Mouse (Mus musculus): Measurements from ENCODE around the gene Cep152. TPM values are rescaled to one million over a fixed set of nuclear protein-coding genes. Genes with fewer than 3 reads are reported as not detected.

Gene Cep152
- total and polyA plus RNA-seq, 3 experiments = 7.7 to 8.9 (median 8.8) TPM

DNA sequence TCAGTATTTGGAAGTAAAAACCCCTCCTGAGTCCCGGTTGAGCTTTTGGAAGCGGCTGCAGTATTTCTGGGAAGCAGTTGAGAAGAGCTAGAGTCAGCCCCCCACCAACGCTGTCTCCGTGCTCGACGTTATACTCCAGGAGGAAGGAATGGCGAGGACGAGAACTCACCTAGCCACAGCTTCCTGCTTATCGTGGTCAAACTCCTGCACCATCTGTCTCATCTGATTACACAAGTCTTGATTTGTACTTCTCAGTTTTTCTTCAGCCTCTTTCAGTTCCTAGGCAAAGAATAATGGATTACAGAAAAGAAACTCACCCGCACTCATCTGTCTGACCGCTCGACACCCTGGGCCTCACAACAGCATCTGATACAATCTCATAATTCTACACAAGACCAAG, 35.6 kb downstream of the Cep152 start:
- Histone ChIP-seq H3K27me3 (replicated peaks) (no peaks in the 10 kb centered on the region), H3K79me2 (replicated peaks; ENCODE audit: control insufficient read depth, extremely low read depth, insufficient read depth, poor library complexity, severe bottlenecking) (no peaks in the 10 kb centered on the region), H3K4me2 (ENCODE audit: insufficient read depth, low read depth, poor library complexity, severe bottlenecking) (no peak overlapping the region), H3K9me3 (replicated peaks; ENCODE audit: low read length) (no peaks in the 10 kb centered on the region), H3K4me1 (ENCODE audit: control insufficient read depth in 1 of 2, insufficient read depth in 2 of 2) (peaks cover 0 to 10% of the 10 kb centered on the region in 2 experiments; a peak in 2 of 4 replicates), H3K4me3 (replicated peaks in 1 of 3; ENCODE audit: low read depth in 2 of 3, low read length in 2 of 3, poor library complexity in 1 of 3) (no peak overlapping the region), H3K36me3 (replicated peaks in 1 of 2; ENCODE audit: control insufficient read depth in 1 of 2, insufficient read depth in 1 of 2, low read length in 1 of 2) (peaks cover 61 to 89% of the 10 kb centered on the region in 2 experiments), H3K27ac (ENCODE audit: insufficient read depth, low read depth) (no peak overlapping the region), H3K9ac (ENCODE audit: insufficient read depth, low read depth) (no peak overlapping the region)
- in situ Hi-C loops (cut with MboI; ENCODE audit: low pct_ligation_motif_present, low pct_unique_long_range_greater_than_20kb, low sequenced_read_pairs) = no loop called here
- dilution Hi-C loops (cut with MboI; ENCODE audit: extremely low pct_ligation_motif_present, extremely low pct_unique_long_range_greater_than_20kb, low sequenced_read_pairs) = no loop called here
- DNase-seq (ENCODE audit: extremely low read depth) = no peak
- TF ChIP-seq ZKSCAN1 (IDR thresholded peaks at IDR 0.05; ENCODE audit: borderline replicate concordance, low read depth, low read length) (no peak), UBTF (IDR thresholded peaks at IDR 0.05; ENCODE audit: low read depth, low read length) (no peak), ZNF384 (IDR thresholded peaks at IDR 0.05; ENCODE audit: low read depth, low read length) (no peak), KAT2A (IDR thresholded peaks at IDR 0.05; ENCODE audit: insufficient replicate concordance, low read length) (no peak), POLR2A (IDR thresholded peaks at IDR 0.05; ENCODE audit: low read depth, low read length) (no peak), CHD1 (IDR thresholded peaks at IDR 0.05; ENCODE audit: low read depth, low read length) (no peak), JUN (IDR thresholded peaks at IDR 0.05; ENCODE audit: insufficient read depth, low read depth, low read length) (no peak), MYC (IDR thresholded peaks at IDR 0.05; ENCODE audit: low read depth, low read length) (no peak)

DNA sequence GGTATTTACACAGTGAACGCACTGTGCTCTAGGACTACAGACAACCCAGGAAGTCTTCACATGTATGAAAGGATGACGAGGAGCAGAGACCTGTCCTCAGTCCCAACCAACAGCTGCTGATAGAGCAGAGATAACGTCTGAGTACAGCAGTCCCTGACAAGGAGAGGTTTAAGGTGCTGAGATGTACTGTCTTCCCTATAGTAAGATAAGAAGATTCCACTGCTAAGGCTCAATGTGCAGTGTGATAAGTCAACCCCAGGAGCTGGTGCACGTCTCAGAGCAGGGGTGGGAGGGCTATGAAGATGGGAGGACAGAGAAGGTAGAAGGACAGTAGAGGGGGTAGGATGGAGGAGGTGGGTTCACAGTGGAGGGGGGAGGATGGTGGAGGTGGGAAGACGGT, 43.8 kb downstream of the Cep152 start:
- no peak overlapping the region for H3K9ac ChIP-seq (ENCODE audit: insufficient read depth, low read depth)
- no peak overlapping the region for H3K4me3 ChIP-seq (replicated peaks in 1 of 3; ENCODE audit: low read depth in 2 of 3, low read length in 2 of 3, poor library complexity in 1 of 3)
- no peak for DNase-seq (ENCODE audit: extremely low read depth)
- no peaks in the 10 kb centered on the region for H3K9me3 ChIP-seq (replicated peaks; ENCODE audit: low read length)
- H3K27me3 ChIP-seq (replicated peaks) = no peaks in the 10 kb centered on the region
- H3K79me2 ChIP-seq (replicated peaks; ENCODE audit: control insufficient read depth, extremely low read depth, insufficient read depth, poor library complexity, severe bottlenecking) = peaks cover 2% of the 10 kb centered on the region; the same call in 1 of the 2 replicates
- H3K4me2 ChIP-seq (ENCODE audit: insufficient read depth, low read depth, poor library complexity, severe bottlenecking) = no peak overlapping the region
- H3K36me3 ChIP-seq (replicated peaks in 1 of 2; ENCODE audit: control insufficient read depth in 1 of 2, insufficient read depth in 1 of 2, low read length in 1 of 2) = peaks cover 55 to 89% of the 10 kb centered on the region in 2 experiments
- in situ Hi-C loops (cut with MboI; ENCODE audit: low pct_ligation_motif_present, low pct_unique_long_range_greater_than_20kb, low sequenced_read_pairs) (no loop called here), dilution Hi-C loops (cut with MboI; ENCODE audit: extremely low pct_ligation_motif_present, extremely low pct_unique_long_range_greater_than_20kb, low sequenced_read_pairs) (no loop called here)
- no peak for TF ChIP-seq MAFK (IDR thresholded peaks at IDR 0.05; ENCODE audit: insufficient replicate concordance, low read length)
- TF ChIP-seq ELF1 (IDR thresholded peaks at IDR 0.05; ENCODE audit: low read depth, low read length) = no peak
- TF ChIP-seq ZNF384 (IDR thresholded peaks at IDR 0.05; ENCODE audit: low read depth, low read length) = no peak
- no peak for TF ChIP-seq UBTF (IDR thresholded peaks at IDR 0.05; ENCODE audit: low read depth, low read length)
- no peak for TF ChIP-seq POLR2AphosphoS2 (IDR thresholded peaks at IDR 0.05; ENCODE audit: low read depth, low read length)
- no peak for TF ChIP-seq KAT2A (IDR thresholded peaks at IDR 0.05; ENCODE audit: insufficient replicate concordance, low read length)
- peaks cover 0 to 24% of the 10 kb centered on the region in 2 experiments; a peak in 2 of 4 replicates for H3K4me1 ChIP-seq (ENCODE audit: control insufficient read depth in 1 of 2, insufficient read depth in 2 of 2)
- H3K27ac ChIP-seq (ENCODE audit: insufficient read depth, low read depth) = no peak overlapping the region

DNA sequence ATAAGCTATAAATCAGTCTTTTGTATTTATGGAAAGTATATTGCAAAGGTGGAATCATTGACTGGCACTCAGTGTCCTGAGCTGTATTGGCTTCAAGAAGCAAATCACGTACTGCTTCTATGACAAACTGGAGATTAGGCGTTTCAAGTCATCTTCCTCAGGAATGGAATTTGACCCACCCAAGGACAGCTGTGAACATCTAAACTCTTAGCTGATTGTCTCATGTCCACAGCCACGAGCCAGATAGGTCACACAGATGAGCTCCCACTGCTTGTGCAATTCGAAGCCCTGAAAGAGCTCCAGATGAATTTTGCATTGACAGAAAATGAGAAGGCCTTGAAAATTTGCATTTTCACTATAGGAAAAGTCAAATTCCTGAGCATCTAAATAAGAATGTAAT, 47.2 kb downstream of the Cep152 start:
- peaks cover 0 to 21% of the 10 kb centered on the region in 2 experiments; a peak in 2 of 4 replicates for H3K4me1 ChIP-seq (ENCODE audit: control insufficient read depth in 1 of 2, insufficient read depth in 2 of 2)
- no peak for DNase-seq (ENCODE audit: extremely low read depth)
- H3K4me3 ChIP-seq (replicated peaks in 1 of 3; ENCODE audit: low read depth in 2 of 3, low read length in 2 of 3, poor library complexity in 1 of 3) = no peak overlapping the region
- no peak overlapping the region for H3K27ac ChIP-seq (ENCODE audit: insufficient read depth, low read depth)
- H3K9me3 ChIP-seq (replicated peaks; ENCODE audit: low read length) = no peaks in the 10 kb centered on the region
- peaks cover 2% of the 10 kb centered on the region; the same call in 1 of the 2 replicates for H3K79me2 ChIP-seq (replicated peaks; ENCODE audit: control insufficient read depth, extremely low read depth, insufficient read depth, poor library complexity, severe bottlenecking)
- in situ Hi-C loops (cut with MboI; ENCODE audit: low pct_ligation_motif_present, low pct_unique_long_range_greater_than_20kb, low sequenced_read_pairs) (no loop called here), dilution Hi-C loops (cut with MboI; ENCODE audit: extremely low pct_ligation_motif_present, extremely low pct_unique_long_range_greater_than_20kb, low sequenced_read_pairs) (no loop called here)
- no peak overlapping the region for H3K4me2 ChIP-seq (ENCODE audit: insufficient read depth, low read depth, poor library complexity, severe bottlenecking)
- H3K27me3 ChIP-seq (replicated peaks) = no peaks in the 10 kb centered on the region
- peaks cover 60 to 94% of the 10 kb centered on the region in 2 experiments for H3K36me3 ChIP-seq (replicated peaks in 1 of 2; ENCODE audit: control insufficient read depth in 1 of 2, insufficient read depth in 1 of 2, low read length in 1 of 2)
- H3K9ac ChIP-seq (ENCODE audit: insufficient read depth, low read depth) = no peak overlapping the region
- no peak for TF ChIP-seq SMC3 (IDR thresholded peaks at IDR 0.05; ENCODE audit: low read depth, low read length)
- no peak for TF ChIP-seq MXI1 (IDR thresholded peaks at IDR 0.05; ENCODE audit: low read depth, low read length)
- TF ChIP-seq MAX (IDR thresholded peaks at IDR 0.05; ENCODE audit: low read length) = no peak
- no peak for TF ChIP-seq ZMIZ1 (IDR thresholded peaks at IDR 0.05; ENCODE audit: low read depth, low read length)
- TF ChIP-seq POLR2A (IDR thresholded peaks at IDR 0.05; ENCODE audit: low read depth, low read length) = no peak
- TF ChIP-seq CHD2 (IDR thresholded peaks at IDR 0.05; ENCODE audit: low read length) = no peak
- no peak for TF ChIP-seq PAX5 (IDR thresholded peaks at IDR 0.05; ENCODE audit: low read length)
- no peak for TF ChIP-seq ETS1 (conservative IDR thresholded peaks at IDR 0.05; ENCODE audit: low read depth, low read length)
- no peak for TF ChIP-seq MYC (IDR thresholded peaks at IDR 0.05; ENCODE audit: low read depth, low read length)
- TF ChIP-seq E2F4 (IDR thresholded peaks at IDR 0.05; ENCODE audit: insufficient replicate concordance, low read depth, low read length) = no peak
- no peak for TF ChIP-seq USF1 (IDR thresholded peaks at IDR 0.05; ENCODE audit: low read depth, low read length)
- no peak for TF ChIP-seq UBTF (IDR thresholded peaks at IDR 0.05; ENCODE audit: low read depth, low read length)

Measured in CH12.LX (cell line).